Mouse (Mus musculus) ES-E14 (cell line): ENCODE data around the gene Kat6b.

Source experiments
- CHD2 ChIP-seq: IDR thresholded peaks from 2 replicates; pipeline ENCODE4 v1.6.1; 2014; ENCODE audit warnings: mild to moderate bottlenecking, low read depth, low read length, inconsistent platforms
- HCFC1 ChIP-seq: IDR thresholded peaks from 2 replicates; pipeline ENCODE4 v1.6.1; 2012; ENCODE audit warnings: low read length, inconsistent platforms, borderline replicate concordance; ENCODE audit not compliant: insufficient read depth
- MAFK ChIP-seq: IDR thresholded peaks from 2 replicates; pipeline ENCODE4 v1.6.1; 2014; ENCODE audit warnings: mild to moderate bottlenecking, low read depth, low read length, inconsistent platforms; ENCODE audit not compliant: insufficient read depth
- ZC3H11A ChIP-seq: IDR thresholded peaks from 2 replicates; pipeline ENCODE4 v1.6.1; 2012; ENCODE audit warnings: low read depth, mild to moderate bottlenecking, inconsistent platforms, low read length, borderline replicate concordance
- ZNF384 ChIP-seq: IDR thresholded peaks from 2 replicates; pipeline ENCODE4 v1.6.1; 2012; ENCODE audit warnings: low read depth, low read length, inconsistent platforms

DNA sequence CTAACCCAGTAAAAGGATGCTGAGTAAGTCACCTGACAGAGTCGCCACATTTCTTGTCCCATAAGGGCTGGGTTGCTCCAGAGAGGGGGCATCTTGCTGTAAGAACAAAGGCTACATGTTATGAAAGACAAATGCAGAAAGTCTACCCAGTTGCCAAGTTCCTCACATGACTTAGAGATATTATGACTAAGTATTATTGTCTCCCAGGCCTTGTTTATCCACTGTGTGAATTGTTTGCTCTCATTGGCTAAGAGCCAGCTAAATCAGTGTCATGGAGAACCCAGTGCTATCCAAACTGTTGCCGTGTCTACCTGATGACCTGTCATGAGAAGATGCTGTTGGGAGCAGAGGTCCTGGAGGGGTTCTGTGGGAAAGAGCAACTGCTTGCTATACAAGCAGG is 27.3 kb upstream of the Kat6b start:
- no peak for TF ChIP-seq CHD2
- TF ChIP-seq ZC3H11A, result no peak
- no peak for TF ChIP-seq HCFC1
- no peak for TF ChIP-seq ZNF384
- no peak for TF ChIP-seq MAFK
